Mouse (Mus musculus) skeletal muscle tissue, adult 2 months (tissue): ENCODE measurements around the gene Flt1.

Experiments used
- DNase-seq: peaks from one replicate; pipeline ENCODE4 v3.0.0-alpha.2; 2012; ENCODE audit warnings: low read depth, low spot score

Gene Flt1

GRCm38 (mm10) chr5:147551879-147552627 is 173.8 kb downstream of the Flt1 start:
- no peak for DNase-seq

GRCm38 (mm10) chr5:147549016-147549755 is 176.6 kb downstream of the Flt1 start:
- no peak for DNase-seq

GRCm38 (mm10) chr5:147545731-147546241 is 180.0 kb downstream of the Flt1 start:
- DNase-seq, result peak; percentile 80

GRCm38 (mm10) chr5:147542291-147542690 is 183.5 kb downstream of the Flt1 start:
- DNase-seq, result peak; percentile 77

GRCm38 (mm10) chr5:147539815-147540214 is 186.0 kb downstream of the Flt1 start:
- no peak for DNase-seq

- DNase-seq, result no peak
Measured at GRCm38 (mm10) chr5:147539409-147539808, 186.4 kb downstream of the Flt1 start.

GRCm38 (mm10) chr5:147532031-147532430 is 193.8 kb downstream of the Flt1 start:
- DNase-seq, result no peak

- DNase-seq, result no peak
Measured at GRCm38 (mm10) chr5:147527788-147528187, 198.0 kb downstream of the Flt1 start.

- no peak for DNase-seq
Measured at GRCm38 (mm10) chr5:147527006-147527405, 198.8 kb downstream of the Flt1 start.
